Mouse (Mus musculus): ENCODE measurements around the gene Cypt1.
A peak's percentile ranks its signal among the peaks of the same experiment; 100 is the strongest.

The Cypt1 gene

GRCm38 (mm10) chrX:16522569-16522968, at the start of gene Cypt1:
Gene Cypt1, plus strand, starts transcription at chrX:16522869.
- no peak for DNase-seq

GRCm38 (mm10) chrX:16546806-16547205, 24.1 kb downstream of the Cypt1 start:
- DNase-seq: no peak

GRCm38 (mm10) chrX:16557061-16557460, 34.4 kb downstream of the Cypt1 start:
- DNase-seq: no peak

- DNase-seq: peak; percentile 5
Measured at GRCm38 (mm10) chrX:16558501-16558900, 35.8 kb downstream of the Cypt1 start.

Data from kidney, adult 18-20 months (tissue).